Mouse (Mus musculus) kidney, postnatal 25 days (tissue): Measurements from ENCODE around the gene Mybbp1a.

Experiments used
- DNase-seq, 2 experiments: peaks; one replicate each; pipeline ENCODE4 v3.0.0; 2021; ENCODE audit warnings: mixed read lengths in 2 of 2

Mybbp1a gene

GRCm38 (mm10) chr11:72440965-72441664, at the start of gene Mybbp1a:
Gene Mybbp1a (plus strand): TSS chr11:72441355.
- peak; percentile 98 to 99 for DNase-seq

GRCm38 (mm10) chr11:72393243-72393642, 47.9 kb upstream of the Mybbp1a start:
- no peak for DNase-seq

GRCm38 (mm10) chr11:72393669-72394068, 47.5 kb upstream of the Mybbp1a start:
- no peak for DNase-seq

GRCm38 (mm10) chr11:72394694-72395093, 46.5 kb upstream of the Mybbp1a start:
- DNase-seq, result no peak

- DNase-seq, result no peak
Measured at GRCm38 (mm10) chr11:72395652-72396051, 45.5 kb upstream of the Mybbp1a start.

- no peak for DNase-seq
Measured at GRCm38 (mm10) chr11:72396621-72397020, 44.5 kb upstream of the Mybbp1a start.

- DNase-seq, result peak; percentile 71 to 72
Measured at GRCm38 (mm10) chr11:72397072-72397471, 44.1 kb upstream of the Mybbp1a start.

GRCm38 (mm10) chr11:72397811-72398525, 43.2 kb upstream of the Mybbp1a start:
- no peak for DNase-seq

GRCm38 (mm10) chr11:72401068-72401467, 40.1 kb upstream of the Mybbp1a start:
- DNase-seq, result peak; percentile 47 to 72

- peak; percentile 64 to 87 for DNase-seq
Measured at GRCm38 (mm10) chr11:72402017-72402416, 39.1 kb upstream of the Mybbp1a start.

- DNase-seq, result no peak
Measured at GRCm38 (mm10) chr11:72402969-72403368, 38.2 kb upstream of the Mybbp1a start.

GRCm38 (mm10) chr11:72405532-72405931, 35.6 kb upstream of the Mybbp1a start:
- DNase-seq, result no peak

GRCm38 (mm10) chr11:72406079-72406675, 35.0 kb upstream of the Mybbp1a start:
- DNase-seq, result no peak

GRCm38 (mm10) chr11:72407081-72407480, 34.1 kb upstream of the Mybbp1a start:
- no peak for DNase-seq

GRCm38 (mm10) chr11:72407574-72407973, 33.6 kb upstream of the Mybbp1a start:
- DNase-seq, result no peak

GRCm38 (mm10) chr11:72408451-72409170, 32.5 kb upstream of the Mybbp1a start:
- no peak for DNase-seq

GRCm38 (mm10) chr11:72409649-72410385, 31.3 kb upstream of the Mybbp1a start:
- no peak for DNase-seq

- DNase-seq, result peak; percentile 86 to 94
Measured at GRCm38 (mm10) chr11:72410521-72411092, 30.5 kb upstream of the Mybbp1a start.

GRCm38 (mm10) chr11:72411093-72411921, 29.8 kb upstream of the Mybbp1a start, which contains the start of gene Smtnl2:
Gene Smtnl2 (minus strand): TSS chr11:72411713.
- DNase-seq, result peak; percentile 94 to 97

- DNase-seq, result no peak
Measured at GRCm38 (mm10) chr11:72411945-72412344, 29.2 kb upstream of the Mybbp1a start.

- DNase-seq, result no peak
Measured at GRCm38 (mm10) chr11:72413016-72413415, 28.1 kb upstream of the Mybbp1a start.
